Mouse (Mus musculus): Measurements from ENCODE around the gene Cdyl.
A peak's percentile ranks its signal among the peaks of the same experiment; 100 is the strongest.
"Not testable (repeated sequence)": the region's sequence is repeated elsewhere in the genome, so short reads cannot be mapped to it uniquely, and the experiment has no call there.

Cdyl gene

DNA sequence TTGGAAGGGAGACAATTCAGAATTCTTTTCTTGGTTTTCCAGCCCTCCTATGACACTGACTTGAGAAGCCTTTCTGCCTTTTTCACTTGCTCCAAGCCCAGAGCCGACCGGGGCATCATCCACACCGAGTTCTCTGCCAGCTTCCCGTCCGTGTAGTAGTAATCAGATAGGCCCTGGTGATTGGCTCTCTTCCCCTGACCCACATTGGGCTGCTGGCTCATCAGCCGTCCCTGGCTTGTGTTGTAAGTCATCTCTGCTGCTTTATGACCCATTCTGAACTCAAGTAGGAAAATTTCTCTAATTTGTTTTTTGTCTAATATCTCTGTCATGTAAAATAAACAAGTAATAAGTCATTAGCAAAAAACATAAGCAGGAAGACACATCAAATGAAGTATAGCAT is 173.0 kb downstream of the Cdyl start:
- DNase-seq (ENCODE audit: low read depth, low spot score), result no peak

DNA sequence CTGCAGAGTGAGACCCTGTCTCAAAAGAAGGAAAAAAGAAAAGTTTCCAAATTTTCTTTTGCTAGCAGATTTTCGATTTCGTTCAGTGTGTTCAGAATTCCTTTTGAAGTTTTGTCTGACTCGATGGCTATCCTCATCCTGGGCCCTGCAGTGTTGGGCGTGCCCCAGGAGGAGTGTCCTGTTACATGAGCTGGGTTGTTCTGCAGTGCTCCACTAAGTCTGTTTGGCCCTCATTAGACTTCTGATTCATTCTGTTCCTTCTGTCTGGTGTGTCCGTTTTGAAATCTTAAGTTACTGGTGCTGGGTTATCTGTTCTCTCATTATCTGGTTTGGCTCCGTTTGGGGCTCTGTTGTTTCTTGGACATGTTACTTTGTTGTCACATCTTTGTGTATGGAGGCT is 174.3 kb downstream of the Cdyl start:
- DNase-seq (ENCODE audit: low read depth, low spot score), result peak; percentile 50

DNA sequence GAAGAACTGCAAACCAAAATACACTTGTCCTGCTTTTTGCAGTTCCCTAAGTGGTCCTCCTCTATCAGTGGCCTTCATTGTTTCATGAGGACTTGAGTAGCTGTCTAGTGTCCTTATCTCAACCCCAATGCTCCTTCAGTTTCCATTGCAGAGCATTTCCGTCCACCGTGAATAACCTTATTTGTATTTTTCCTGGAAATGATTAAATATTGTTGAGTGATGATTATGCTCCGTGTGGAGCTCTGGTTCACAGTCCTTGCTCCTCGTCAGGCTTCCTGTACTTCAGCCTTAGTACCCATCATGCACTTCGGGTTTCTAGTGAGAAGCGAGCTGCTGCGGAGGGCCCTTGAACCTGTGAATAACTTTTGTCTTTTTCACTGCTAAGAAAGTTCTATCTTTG is 176.0 kb downstream of the Cdyl start:
- DNase-seq (ENCODE audit: low read depth, low spot score), result no peak

DNA sequence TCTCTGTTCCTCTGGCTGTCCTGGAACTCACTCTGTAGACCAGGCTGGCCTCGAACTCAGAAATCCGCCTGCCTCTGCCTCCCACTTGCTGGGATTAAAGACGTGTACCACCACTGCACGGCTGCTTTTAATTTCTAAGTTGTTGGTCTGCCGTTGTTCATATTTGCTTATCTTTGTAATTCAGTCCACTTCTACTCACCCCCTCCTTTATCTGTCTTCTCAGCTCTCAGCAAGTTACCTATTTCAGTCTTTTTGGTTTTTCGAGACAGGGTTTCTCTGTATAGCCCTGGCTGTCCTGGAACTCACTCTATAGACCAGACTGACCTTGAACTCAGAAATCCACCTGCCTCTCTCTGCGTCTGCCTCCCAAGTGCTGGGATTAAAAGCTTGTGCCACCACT is 176.9 kb downstream of the Cdyl start:
- DNase-seq (ENCODE audit: low read depth, low spot score), result not testable (repeated sequence)

DNA sequence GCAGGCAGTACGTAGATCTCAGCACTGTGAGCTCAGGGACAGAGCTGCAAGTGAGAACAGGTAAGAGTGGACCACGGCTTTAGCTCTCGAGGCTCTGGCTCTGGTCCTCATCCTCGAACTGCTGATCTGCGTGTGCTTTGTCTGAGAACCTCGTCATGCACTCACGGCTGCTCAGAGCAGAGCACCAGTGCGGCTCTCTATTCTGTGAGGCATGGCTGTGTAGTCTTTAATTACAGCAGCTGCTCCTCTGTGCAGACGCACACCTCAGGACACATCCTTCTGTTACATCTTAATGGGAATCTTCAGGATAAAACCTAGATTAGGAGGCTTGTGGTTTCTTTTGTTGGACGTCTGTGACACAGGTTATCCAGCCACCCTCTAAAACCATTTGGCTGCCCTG is 180.5 kb downstream of the Cdyl start:
- DNase-seq (ENCODE audit: low read depth, low spot score), result peak; percentile 19

DNA sequence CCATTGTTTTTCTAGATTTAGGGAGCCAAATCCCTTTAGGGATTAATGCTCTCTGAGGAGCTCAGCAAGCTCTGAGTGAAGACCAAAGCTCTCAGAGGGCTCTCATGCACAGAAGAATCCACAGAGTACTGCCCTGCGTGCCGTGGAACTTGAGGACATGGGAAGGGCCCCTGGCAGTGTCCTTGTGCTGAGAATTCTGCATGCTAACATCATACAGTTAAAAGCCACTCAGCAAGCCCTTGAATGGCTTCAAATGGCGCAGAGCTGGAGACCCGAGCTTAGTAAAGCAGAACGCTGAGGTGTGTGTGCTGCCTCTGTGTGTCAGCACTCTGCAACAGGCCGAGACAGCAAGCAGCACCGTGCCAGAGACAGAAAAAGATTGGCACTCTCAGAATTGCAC is 183.8 kb downstream of the Cdyl start:
- DNase-seq (ENCODE audit: low read depth, low spot score), result no peak

DNA sequence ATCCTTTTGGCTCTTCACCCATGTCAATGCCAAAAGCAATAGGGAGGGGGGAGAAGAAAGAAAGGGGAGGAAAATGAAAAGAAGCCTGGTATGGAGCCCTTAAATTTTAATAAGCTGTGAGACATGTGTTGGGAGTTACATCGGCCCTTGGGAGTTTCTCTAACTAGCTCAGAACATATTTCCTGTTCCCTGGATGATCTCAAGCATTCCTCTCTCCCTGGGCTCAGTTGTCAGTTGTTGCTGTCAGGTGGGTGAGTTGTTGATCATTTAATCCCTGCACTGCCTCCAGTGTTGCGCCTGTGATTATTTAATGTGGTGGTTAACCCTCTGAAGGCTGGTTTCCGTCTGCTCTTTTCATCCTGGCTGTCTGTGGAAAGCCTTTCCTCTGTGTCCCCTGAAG is 185.7 kb downstream of the Cdyl start:
- no peak for DNase-seq (ENCODE audit: low read depth, low spot score)

DNA sequence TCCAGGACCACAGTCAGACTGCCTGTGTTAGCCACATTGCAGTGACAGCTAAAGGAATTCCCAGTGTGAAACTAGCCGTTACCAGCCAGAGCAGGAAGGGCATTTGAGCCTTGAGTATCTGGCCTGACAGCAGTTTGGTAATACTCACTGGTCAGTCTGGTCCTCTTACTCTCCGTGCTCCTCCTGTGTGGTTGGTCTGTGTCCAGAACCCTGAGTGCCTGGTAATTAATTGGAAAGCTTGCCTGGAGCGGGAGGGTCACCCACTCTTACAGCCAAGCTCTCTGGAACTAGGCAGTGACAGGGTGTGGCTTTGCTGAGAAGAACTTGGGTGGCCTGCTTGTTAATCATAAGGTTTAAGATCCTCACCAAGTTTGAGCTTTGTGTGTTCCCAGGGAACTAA is 189.1 kb downstream of the Cdyl start:
- DNase-seq (ENCODE audit: low read depth, low spot score), result peak; percentile 24

DNA sequence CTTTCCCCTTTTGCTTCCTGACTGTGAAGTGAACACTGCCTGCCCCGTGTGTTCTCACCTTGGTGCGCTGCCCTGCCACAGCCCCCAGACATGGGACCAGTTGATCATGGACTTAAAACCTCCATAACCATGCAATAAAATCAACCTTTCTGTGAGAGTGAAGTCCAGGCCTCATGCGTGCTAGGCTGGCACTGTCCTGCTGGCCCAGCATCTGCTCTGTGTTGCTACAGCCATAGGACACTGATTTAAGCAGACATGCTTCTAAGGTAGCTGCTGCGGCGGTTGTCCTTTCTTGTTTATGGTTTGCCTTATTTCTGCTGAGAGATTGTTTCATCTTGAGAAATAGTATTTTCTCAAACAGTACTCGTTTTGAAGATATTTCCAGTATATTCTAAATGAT is 191.9 kb downstream of the Cdyl start:
- DNase-seq (ENCODE audit: low read depth, low spot score), result no peak

DNA sequence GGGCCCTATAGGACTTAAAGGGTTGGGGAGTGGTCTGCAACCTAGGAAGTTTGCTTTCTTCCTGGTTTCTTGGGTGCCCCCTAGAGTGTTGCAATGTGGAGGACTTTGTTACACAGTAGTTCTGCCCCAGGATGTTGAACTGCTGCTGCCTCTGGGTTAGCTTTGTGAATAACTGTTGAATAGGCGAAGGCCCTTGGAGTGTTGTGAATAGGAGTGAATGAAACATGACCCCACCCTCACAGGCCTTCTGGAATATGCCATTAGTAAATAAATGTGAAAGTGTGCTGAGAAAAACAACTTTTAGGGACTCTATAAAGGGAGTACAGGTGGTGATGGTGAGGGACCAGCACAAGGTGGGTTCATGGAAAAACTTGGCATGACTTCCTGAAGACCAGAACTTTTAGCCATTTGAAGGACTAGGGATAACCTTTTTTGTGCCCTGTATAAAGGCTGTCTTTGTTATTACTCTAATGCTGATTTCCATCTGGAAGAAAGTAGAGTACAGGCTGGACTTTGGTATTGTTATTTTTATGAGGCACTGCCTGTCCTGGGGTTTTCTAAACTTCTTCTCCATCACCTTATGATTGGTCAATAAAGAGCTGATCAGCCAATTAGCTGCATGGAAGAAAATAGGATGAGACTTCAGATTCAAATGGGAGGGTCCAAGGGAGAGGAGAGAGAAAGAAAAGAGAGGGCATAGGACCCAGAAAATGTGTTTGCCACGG is 193.4 kb downstream of the Cdyl start:
- DNase-seq (ENCODE audit: low read depth, low spot score), result peak; percentile 93

DNA sequence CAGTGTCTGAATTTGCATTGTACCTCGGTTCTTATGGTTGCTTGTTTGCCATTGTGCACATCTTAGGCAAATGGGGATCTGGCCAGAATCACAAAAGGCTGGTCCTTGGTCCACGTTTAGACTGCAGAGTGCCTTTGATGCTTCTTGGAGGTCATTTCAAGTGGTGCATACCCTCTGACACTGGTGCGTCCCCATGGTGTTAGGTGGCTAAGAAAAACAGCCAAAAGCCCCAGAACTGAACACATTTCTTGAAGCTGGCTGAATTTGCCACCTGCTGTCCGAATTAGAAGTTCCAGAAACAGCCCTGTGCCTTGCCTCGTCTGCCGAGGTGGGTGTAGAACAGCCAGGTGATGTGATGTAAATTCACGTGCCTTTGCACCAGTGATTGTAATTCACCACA is 197.9 kb downstream of the Cdyl start:
- DNase-seq (ENCODE audit: low read depth, low spot score), result peak; percentile 61

DNA sequence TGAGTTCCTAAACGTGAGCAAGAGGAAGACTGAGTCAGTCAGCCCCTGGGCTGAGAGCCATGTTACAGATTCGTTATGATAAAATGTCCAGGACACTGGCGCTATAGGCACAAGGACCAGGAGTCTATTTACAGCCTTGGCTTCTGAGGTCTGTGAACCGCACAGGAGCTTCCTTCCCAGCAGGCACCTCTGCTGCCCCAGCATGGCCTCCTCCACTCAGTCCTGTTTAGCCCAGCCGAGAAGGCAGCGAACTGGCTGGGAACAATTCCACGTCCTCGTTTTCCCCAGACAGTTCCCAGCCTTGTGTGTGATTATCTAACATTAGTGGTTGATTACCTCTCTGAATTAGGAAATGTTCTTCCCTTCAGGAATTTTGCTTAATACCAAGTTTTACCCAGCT is 201.3 kb downstream of the Cdyl start:
- DNase-seq (ENCODE audit: low read depth, low spot score), result no peak

DNA sequence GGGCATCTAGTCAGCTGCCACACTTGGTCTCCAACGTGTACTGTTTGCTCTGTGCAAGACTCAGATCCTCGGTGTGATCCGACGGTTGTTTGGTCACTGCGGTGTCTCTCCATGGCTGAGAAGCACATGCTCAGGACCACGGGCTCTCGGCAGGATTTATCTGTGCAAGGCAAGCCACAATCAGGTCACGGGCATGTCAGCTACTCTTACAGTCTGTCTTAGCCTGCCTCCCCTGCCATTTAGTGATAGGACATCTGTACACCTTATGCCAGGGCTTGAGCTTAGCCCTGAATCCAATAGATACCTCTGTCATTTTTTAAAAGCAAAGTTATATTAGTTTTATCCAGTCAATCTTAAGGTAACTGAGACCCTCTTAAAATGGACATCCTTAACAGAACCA is 211.0 kb downstream of the Cdyl start:
- no peak for DNase-seq (ENCODE audit: low read depth, low spot score)

DNA sequence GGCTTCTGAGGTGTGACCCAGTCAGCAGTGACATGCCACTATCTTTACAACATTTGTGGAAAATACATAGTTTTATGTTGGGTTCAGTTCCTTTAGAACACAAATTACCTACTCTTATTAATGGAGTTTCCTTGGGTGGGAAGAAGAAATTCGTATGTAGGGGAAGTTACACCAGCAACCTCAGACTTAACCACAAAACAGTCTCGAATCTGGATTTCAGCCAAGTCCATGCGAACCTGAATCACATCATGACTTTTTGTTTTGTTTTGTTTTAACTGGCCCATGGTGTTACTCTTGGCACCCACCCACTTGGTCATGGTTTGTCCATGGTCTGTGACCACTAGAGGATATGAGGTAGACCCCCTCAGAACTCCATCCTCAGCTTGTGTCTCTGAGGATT is 211.5 kb downstream of the Cdyl start:
- DNase-seq (ENCODE audit: low read depth, low spot score), result no peak

DNA sequence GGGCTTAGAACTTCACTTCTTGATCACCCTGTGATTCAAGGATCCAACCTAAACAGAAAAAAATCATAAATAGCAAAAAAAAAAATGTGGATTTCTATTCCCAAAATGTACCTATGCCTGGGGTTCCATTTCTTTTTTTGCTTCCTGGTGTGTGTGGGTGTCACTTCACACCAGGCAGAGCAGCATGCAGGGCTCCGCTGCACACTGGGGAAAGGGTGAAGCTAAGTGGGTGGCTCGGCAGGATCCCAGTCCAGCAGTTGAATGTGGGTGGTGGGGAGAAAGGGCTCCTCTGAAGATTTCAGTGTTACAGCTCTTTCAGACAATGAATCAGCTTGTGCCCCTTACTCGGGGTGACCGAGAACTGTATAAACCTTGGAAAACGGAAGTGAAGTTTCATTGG is 215.8 kb downstream of the Cdyl start:
- no peak for DNase-seq (ENCODE audit: low read depth, low spot score)

DNA sequence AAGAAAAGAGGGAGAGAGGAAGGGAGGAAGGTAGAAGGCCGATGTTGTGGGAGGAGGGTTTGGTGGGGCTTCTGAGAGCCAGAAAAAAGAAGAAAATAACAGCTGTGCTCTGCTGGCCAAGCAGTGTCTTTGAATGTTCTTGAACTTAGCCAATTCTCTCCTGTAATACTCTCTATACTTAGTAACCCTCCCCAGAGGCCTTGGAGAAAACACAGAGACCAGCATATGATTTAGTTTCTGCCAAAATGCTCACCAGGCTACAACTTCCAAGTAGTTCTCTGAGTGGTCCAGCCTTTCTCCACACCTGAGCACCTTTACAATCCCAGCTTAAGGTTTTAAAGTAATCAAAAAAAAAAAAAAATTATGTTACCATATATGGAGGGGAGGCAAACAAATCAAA is 218.6 kb downstream of the Cdyl start:
- no peak for DNase-seq (ENCODE audit: low read depth, low spot score)

DNA sequence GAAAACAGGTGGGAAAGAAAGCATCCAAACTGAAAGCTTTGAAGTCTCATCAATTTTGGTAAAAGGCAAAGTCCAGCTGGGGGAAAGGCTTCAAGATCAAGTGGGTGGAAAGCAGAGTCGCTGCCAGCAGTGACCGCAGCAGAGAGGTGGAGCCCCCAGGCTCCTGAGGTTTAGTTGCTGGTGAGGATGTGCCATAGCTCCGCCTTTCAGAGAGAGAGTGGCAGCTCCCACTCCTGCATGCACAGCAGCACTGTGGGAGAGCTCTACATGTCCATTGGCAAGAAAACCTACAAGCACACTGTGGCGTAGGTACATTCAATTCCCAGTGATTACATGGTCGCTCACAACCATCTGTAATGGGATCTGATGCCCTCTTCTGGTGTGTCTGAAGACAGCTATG is 219.4 kb downstream of the Cdyl start:
- DNase-seq (ENCODE audit: low read depth, low spot score), result no peak

DNA sequence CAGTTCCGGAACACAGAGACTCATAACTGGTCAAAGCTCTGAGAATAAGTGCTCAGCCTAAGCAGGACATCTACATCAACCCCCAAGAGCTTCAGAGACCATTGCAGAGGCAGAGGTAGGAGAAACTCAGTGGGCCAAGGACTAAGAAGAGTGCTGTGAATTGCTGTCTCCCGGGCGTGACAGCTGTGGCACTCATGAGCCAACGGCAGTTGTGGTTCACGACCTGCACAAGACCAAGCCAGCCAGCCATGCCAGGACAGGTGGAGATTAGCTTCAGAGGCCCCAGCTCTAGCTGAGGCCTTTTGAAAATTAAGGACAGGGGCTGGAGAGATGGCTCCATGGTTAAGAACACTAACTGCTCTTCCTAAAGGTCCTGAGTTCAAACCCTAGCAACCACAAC is 219.9 kb downstream of the Cdyl start:
- DNase-seq (ENCODE audit: low read depth, low spot score), result no peak

DNA sequence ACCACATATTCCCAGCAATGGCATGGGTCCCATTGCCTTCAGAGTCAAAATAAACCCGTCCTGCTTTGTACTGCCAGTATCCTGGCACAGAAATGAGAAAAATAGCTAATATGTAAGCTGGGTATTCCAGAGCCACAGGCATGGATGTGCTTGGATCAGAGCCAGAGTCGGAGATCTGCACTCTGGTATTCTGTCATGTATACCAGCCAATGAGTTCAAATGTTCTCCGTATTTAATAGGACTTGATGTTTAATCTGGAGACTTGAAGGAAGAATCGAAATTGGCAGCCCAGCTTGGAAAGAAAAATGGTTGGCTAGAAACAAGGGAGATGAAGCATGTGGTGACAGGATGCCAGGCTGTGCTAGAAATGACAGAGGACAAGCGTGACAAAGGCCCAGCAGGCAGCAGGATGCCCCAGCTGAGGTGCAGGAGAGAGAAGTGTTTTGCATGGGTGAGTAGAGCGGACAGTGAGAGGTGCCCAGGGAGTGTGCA is 221.0 kb downstream of the Cdyl start:
- DNase-seq (ENCODE audit: low read depth, low spot score), result no peak

DNA sequence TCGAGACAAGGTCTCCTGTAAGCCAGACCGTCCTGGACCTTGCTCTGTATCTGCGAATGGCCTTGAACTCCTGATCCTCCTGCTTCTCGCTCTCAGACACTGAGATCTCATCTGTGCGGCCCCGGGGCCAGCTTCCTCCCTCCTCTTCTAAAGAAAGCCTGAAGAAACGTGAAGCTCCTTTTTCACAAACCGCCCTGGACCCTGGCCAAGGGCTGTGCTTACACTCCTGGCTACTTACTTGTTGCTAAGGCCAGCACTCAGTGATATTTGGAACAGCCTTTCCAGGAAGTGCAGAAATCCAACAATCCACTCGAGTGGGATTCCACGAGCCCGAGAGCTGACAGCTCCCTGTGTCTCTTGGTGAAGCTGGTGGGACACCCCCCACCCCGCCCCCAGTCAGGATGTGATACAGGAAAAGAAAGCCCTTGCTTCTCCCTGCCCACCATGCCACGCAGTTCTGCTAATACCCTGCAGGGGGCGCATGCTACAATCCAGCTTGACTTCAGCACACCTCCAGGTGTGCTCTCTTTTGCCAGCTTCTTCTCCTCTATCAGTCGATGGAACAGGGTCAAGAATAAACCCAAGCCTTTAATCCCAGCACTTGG is 226.6 kb downstream of the Cdyl start:
- DNase-seq (ENCODE audit: low read depth, low spot score), result peak; percentile 75

DNA sequence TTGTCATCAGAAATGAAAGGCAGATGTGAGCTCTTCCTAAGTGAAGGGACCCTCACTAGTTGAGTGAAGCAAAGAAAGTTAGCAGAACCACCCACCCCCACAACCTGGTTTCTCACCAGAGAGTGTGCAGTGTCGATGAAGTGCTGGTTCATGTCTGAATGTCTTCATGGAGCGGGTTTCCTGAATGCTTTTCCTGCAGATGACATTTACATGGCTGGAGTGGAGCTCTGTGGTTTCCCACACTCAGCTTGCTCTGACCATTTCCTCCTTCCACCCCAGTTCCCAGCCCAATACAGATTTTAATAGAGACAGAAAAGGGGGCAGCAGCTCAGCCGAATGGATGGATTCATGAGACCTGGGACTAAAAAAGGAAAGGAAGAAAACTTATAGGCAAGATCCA is 233.2 kb downstream of the Cdyl start:
- no peak for DNase-seq (ENCODE audit: low read depth, low spot score)

DNA sequence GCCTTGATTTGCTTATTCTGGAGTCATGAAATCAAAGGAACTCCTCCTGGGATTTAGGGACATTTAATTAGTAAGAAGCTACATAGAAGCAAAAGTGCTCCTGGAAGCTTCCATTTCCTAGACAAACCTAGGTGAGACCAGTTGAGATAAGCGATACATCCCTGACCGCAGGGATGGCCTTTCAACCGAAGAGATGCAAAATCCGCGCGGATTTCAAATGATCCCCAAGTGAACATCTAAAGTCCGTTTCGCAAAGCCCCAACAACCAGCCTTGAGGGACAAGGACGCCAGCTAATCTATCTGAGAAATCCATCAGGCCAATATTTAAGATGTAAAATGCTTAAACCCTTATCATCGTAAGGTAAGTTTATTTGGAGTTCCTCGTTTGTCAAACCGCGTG is 245.7 kb downstream of the Cdyl start:
- DNase-seq (ENCODE audit: low read depth, low spot score), result no peak

DNA sequence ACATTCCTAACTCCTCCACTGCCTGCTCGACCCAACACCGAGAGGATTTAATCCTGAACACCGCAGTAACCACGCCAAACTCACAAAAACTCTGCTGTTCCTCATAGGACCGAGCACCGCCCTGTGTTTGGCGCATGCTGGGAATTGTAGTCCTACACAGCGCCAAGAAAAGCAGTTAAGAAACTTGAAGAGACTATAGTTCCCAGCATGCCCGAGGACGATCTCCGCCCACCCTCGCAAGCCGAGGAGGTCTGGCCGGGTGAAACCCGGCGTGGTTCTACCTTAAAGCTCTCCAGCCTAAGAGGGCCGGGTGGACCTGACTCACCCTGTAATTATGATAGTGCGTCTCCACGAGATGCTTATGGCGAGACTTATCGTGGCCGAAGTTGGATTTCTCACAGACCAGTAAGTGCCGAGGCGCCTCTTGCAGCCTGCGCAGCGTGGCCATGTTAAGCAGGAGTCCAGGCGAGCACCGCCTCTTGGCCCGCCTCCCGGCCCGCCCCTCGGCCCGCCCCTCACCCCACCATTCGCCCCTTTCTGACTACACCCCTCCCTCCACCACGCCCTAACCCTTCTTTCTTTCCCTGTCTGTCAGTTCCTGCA is 246.3 kb downstream of the Cdyl start, which contains the start of gene Rpp40:
Gene Rpp40 (minus strand): TSS at position 481 of the 603 bp plus-strand sequence.
- DNase-seq (ENCODE audit: low read depth, low spot score), result peak; percentile 96

Data from ZHBTc4 (cell line).